Mouse (Mus musculus) right cerebral cortex, postnatal 14 days (tissue): Measurements from ENCODE around the gene Rpl9.

Source experiments
- DNase-seq: peaks from one replicate; pipeline ENCODE4 v3.0.0; 2022

Gene Rpl9

DNA sequence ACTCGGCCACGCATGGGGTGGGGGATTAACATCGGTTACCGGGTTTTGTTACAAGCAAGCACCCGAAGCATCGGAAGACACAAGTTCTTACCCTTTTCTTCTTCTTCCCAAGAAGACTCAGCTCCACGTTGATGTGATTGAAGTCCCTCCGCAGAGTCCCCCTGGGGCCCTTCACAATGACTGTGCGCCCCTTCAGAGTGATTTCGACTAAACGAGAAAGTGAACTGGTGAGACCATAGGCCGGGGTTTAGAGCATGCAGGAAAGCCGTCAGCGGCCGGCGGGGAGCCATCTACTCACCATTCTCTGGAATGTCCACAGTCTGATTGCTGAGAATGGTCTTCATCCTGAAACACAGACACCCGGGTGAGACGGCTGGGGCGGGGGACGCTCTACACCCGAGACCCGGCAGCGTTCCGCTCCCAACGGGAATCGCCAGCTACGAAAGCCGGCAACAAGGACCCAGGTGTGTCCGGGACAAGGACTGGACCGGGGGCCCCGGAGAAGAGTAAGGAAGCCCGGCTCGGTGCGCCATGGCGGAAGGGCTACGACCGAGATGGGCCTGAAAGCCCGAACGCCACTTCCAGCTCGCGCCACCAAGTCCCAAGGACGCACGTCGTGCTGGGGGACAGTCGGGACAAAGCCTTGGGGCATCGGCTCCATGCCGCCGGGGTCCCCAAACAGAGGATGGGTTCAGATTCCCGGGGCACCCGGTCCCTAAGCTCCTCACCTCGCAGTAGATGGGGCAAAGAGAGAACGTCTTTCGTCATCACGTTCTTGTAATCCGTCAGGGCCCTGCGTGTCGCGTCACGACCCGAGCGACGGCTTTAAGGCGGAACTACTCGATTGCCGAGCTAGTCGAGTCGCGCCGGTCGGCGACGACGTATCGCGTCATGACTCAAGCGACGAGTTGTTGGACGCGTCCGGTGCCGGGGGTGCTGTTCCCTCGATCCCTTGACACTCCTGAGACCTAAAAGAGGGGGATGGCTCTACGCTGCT, at the start of gene Rpl9, which contains the start of gene Lias:
TSS of gene Rpl9 (minus strand) at position 797 of the 997 bp plus-strand sequence.
TSS of gene Lias (plus strand) at position 850 of the 997 bp plus-strand sequence.
- peak; percentile 99 for DNase-seq

DNA sequence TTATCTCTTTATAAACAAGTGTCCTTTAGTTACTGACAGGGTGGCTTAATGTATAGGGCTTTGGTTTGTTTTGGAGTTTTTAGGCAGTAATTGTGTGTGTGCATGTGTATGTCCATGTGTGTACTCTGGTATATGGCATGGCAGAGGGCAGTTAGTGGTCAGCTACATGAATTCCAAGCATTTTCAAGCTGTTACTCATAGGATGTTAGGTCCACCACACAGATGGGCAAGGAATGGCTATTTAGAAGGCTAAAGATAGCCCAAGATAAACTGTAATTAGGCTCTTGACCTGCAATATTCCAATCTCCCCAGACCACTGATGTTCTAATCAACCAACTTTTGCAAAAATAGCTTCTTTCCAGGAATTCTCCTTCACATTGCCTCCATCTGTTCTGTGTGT, 46.8 kb upstream of the Rpl9 start:
- no peak for DNase-seq

DNA sequence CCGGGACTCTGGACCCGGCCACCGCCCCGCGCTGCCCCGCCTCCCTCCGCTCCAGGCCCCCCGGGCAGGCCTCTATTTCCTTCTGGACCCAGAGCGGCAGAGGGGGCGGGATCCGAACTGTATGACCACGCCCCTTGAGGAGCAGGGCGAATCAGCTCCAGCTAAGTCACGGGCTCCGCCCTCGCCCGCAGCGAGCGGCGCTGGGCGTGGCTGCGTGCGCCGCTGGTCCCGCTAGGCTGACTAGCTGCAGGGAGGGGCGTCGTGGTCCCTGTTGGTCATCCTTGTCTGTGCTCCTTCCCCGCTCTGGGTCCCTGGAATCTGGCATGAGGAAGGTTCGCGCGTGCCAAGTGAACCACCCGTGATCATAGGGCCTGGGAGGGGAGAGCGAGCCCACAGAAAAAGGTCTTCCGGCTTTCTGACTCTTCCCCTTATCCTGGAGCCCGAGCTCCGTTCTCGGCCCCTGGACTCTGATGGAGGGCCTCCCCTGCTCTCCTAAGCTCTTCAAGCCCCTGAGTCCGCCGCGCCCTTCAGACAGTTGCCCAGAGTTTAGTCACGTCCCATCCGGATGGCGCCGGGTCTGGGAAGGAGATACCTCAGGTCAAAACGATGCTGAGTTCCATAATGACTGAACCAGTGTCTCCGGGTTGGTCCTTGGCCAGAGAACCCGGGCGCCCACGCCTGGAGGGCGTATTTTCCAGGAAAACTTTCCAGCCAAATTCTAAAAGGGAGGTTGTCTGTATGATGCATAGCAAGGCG, 44.7 kb upstream of the Rpl9 start, which contains the start of gene Ugdh:
TSS of gene Ugdh (minus strand) at position 144 of the 756 bp plus-strand sequence.
- DNase-seq, result peak; percentile 92

DNA sequence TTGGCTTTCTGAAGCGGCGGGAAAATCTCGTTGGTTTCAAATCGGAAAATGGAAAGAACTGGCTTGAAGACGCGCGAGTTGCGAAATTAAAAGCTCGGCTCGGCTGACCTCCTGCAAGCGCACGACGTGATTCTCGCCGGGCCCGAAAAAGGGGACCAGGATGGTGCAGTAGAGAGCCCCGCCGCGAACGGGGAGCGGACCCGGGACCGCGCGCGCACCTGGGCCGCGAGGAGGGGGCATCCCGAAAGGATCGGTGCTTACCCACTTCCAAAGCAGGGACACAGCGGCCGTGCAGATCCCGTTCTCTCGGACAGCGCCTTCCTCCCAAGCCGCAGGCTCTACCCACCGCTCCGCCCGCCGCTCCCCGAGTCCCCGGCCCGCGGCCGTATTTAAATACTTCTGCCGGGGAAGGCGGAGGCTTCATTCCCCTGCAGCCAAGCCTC, 44.1 kb upstream of the Rpl9 start:
- no peak for DNase-seq

DNA sequence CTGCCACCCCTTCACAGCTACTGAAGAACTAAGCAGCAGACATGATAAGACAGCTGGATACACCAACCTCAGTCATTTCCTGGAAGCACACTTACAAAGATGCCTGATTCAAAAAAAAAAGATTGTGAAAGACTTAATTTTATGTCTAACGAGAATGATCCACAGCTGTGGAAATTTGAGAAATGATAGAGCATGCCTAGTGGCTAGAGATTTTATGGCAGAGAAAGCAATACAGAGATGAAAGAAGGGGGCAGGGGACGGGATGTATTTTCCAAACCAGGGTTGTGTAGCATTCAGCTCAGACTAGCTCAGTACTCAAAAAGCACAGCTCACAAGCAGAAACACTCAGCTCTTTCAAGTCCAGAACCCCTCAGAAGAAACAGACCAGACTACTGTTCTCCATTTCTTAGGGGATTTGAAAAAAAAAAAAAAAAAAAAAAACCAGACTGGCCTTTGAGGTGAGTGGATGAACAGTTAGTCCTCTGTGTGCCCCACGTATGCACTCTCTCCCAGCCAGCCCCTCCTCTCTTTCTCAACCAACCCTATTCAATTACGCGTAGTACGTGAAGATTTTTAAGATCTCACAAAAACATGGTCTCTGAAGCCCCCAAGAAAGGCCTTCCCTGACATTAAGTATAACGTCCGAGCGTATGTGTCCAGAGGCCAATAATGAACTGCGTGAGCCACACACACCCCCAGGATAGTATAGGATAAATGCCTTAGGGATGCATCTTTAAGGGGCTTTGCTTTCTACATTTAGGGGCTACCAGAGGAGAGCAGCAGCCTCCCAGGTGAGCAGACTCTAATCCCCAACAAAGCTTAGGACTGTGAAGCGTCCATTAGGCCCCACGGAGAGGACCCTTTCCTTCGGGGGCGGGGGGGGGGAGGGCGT, 43.5 kb upstream of the Rpl9 start:
- no peak for DNase-seq

DNA sequence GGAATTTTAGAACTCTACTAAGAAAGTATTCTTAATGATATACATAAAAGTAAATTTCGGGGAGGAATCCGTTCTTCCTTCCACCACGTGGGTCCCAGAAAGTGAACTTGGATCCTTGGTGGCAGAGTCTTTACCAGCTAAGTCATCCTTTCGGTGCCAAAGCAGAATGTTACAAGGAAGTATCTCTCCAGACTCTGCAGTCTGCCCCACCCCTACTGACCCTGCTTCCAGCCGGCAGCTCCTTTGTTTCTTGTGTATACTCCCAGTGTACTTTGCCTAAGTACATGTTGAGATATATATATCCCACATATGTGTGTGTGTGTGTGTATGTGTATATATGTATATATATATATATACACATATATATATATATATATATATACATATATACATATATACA, 38.2 kb upstream of the Rpl9 start:
- DNase-seq, result no peak

DNA sequence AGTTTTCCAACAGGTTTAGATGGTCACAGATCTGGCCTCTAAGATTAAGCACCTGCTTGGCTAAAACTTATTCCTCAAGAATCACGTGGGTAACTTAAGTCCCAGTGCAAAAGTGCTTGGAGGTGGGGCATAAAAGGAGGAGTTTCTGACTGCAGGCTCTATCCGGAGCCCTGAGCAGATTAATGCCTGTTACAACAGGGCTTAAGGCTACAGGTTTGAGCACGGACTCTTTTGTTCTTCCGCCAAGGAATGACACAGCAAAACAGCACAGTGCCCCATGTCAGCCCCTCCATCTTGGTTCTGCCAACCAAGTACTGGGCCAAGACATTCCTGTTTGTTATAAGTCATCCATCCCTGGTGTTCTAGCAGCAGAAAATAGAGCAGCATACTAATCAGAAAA, 37.1 kb upstream of the Rpl9 start:
- no peak for DNase-seq

DNA sequence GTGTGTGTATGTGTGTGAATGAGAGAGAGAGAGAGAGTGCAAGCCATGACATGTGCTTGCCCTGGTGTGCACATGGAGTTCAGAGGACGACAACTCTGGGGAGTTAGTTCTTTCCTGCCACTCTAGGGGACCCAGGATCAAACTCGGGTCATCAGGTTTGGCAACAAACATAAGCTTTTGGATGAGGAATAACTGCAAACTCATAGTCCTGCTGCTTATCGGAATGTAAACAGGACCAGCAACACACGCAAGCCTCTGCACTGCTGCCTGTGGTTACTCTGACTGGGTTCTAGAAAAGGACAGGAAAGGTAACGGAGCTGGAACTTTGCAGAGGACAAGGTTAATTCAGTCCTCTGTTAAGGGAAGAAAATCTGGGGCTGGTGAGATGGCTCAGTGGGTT, 34.0 kb upstream of the Rpl9 start:
- no peak for DNase-seq

DNA sequence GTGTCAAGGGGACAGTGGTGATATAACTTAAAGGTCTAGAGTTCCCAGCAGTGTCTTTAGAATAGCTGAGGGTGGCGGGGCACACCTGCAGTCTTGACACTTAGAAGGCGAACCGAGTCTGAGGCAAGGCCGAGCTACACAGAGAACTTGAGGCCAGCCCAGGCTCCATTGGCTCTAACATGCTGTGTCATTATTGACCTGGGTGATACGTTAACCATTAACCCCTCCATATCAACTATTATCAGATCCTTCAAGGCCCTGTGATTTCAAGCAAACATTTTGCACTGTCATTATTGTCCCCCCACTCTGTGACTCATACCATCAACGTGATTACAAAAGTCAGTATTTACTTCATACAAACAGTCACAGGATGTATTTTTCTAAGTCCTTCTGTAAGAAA, 33.0 kb upstream of the Rpl9 start:
- no peak for DNase-seq

DNA sequence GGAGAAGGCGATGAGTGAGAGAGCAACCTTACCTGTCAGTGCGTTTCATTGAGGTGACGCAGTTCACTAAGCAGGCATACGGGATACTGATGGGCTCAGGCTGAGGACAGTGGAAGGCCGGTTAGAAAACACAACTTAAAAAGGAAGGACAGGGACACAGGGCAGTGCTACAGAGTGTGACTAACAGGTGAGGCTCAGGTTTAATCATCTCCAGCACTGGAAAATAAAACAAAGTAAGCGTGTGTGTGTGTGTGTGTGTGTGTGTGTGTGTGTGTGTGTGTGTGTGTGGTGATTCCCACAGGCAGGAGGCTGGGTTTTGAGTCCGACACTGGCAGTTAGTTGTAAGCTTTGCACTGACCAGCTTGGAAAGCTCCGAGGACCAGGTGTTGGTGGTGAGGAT, 31.6 kb upstream of the Rpl9 start:
- DNase-seq, result no peak

DNA sequence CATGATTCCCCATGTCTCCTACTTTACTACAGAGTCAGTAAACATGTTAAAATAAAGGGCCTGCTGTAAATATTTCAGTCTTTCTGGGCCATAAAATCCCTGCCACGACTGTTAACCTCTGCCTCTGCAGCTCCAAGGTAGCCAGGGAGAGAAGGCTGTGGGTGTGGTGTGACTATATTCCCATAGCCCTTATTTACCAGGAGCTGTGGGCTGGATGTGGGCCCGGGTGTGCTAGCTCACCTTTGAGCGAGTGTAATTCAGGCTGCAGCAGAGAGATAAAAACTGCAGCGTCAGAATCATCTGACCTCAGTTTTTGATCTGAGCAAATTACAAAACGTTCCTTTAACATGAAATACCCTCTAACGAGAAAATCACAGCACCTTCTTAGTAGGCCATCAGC, 29.6 kb upstream of the Rpl9 start:
- DNase-seq, result no peak

DNA sequence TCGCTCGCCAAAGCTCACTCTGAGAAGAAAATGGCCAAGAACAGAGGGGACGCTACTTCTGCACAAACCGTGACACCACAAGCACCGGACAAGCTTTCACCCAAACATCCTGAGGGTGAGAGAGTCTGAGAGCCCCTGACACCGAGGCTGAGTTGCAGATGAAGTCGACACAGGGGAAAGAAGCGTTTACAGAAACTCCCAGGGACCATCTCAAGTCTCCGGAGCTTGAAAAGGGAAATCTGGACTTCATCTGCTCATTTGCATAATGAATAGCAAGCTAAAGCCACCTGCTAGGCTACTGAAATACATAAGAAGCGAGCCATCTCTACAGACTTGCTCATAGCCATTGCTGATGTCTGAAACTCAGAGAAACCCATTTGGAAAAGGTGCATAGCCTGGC, 27.9 kb upstream of the Rpl9 start:
- DNase-seq, result no peak

DNA sequence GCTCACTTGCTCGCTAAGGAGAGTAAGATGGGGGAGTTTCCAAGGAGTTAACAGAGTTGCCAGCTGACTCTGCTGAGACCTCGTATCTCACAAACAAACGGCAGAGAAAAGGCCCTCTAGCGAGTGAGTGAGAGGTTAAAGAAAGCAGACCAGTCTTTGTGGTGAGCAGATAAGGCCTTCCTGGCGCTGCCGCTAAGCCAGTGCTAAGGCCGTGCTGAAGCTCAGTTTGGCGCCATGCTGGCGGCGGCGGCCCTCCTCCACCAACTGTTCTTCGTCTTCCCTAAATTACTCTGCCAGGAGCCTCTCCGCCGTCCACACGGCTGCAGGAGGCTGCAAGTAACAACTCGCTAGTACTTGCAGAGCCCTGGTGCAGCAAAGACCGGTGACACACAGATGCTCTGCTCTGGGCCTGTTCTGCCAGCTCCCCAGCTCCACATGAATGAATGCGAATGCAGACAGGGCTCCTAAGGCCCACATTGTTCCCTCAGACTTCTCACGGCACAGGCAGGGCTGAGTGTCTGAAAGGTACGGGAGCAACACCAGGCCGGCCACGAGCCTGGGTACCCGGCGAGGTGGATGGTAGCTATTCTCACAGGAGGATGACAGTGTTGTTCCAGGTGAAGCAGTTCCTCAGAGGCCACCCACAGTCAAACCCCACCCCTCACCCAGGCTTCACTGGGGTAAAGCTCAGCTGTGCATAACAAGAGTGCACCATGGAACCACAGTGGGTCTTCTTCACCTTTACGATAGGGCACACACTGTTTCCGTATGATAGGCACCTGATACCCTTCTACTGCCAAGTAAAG, 24.6 kb upstream of the Rpl9 start:
- DNase-seq, result no peak

DNA sequence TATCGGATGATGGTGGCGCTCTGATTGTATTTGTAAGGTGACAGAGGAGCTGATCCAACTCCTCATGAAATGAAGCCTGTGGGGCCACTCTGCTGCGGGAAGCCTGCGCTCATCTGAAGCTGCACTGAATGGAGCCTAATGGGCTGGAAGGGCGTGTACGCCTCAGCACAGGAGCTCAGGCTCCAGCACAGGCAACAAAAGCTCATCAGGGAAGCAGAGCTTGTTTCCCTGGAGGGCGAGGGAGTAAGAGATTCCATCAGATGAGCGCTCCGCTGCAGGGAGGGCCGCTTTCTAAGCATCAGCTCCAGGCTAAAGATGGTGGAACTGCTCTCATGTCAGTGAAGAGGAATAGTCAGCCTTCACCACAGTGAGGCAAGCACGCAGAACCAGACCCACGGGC, 16.7 kb upstream of the Rpl9 start:
- no peak for DNase-seq

DNA sequence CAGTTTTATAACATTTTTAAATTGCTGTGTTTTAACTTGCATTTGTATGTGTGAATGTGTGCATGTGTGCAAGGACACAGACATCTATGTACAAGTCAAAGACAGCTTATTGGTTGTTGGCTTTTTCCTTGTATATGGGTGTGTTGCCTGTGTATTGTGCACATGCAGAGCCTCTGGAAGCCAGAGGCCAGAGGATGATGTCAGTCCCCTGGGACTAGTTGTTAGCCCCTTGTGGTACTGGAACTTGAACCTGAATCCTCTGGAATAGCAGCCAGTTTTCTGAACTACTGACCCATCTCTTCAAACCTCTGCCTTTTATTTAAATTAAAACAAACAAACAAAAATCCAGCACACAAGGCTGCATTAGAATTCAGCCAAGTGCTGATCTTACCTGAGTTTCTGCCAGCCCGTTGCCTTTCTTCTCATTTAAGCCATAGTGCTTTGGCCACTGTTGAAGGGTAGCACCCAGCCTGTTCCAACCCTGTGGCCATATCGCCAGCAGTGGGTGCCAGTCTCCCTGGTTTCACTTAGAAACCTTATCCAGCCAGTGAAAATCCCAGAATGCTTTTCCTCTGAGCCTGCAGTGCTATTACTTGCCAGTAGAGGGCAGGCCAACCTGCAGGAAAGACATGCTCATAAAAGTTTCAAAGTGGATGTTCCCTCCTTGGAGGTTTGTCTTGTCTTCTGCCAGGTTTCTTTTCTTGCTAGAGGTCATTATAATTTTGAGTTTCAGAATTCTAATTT, 10.2 kb upstream of the Rpl9 start:
- DNase-seq, result peak; percentile 76

DNA sequence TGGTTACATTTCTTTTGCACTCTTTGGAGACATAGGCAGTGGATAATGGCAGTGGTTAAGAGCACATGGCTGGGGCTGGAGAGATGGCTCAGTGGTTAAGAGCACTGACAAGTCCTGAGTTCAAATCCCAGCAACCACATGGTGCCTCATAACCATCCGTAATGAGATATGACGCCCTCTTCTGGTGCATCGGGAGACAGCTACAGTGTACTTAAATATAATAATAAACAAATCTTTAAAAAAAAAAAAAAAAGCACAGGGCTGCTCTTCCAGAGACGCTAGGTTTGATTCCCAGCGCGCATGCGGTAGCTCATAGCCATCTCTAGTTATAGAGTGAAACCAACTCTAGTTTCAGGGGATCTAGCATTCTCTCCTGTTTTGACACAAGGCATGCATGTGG, 3.2 kb upstream of the Rpl9 start:
- no peak for DNase-seq

DNA sequence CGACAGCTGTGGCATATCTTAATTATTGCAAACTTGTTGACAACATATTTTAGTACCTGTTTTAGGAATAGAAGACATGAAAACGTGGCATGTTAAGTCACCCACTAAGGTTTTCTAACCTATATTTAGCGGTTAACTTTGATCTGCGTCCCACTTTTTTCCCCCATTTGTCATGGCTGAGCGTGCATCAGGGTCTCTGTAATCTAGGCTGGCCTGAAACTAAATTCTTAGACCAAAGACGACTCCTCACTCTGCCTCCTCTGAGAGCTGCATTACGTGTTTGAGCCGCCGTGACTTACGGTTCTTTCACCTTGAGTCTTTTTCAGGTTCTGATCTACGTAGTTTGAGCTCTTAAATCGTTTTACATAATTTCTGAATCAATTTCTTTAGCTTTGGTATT, 509 bp upstream of the Rpl9 start:
- no peak for DNase-seq

DNA sequence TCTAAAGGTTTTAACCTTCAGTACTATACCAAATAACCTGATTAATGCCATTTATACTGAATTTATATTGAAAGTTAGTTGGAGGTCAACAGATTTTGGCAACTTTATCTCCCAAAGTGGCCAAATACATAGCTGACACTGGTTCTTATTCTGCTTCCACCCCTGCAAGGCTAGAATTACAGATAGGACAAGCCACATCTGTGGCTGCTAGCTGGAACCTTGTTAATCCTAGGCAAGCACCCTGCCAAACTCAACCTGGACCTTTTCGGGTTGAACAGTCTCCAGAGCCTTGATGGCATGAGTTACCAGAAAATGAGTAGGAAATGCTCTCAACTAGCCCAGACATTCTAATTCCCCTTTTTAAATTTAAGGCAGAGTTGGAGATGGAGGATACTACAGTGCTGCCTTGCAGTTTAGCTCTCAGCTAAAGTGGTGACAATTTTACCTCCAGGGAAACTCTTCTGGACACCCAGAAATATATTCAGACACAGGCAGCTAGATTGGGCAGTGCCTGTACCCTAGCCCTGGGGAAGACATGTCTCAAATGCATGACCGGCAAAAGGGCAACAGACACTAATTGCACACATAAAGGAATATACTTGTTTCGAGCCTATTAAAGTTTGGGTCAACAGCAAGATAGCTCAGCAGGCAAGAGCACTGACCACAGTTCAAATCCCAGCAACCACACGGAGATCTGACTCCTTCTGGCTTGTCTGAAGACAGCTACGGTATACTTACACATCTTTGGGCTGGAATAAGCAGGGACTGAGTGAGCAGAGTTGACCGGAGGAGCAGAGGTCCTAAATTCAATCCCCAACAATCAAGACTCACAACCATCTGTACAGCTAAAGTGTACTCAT, 4.0 kb downstream of the Rpl9 start:
- DNase-seq, result no peak

DNA sequence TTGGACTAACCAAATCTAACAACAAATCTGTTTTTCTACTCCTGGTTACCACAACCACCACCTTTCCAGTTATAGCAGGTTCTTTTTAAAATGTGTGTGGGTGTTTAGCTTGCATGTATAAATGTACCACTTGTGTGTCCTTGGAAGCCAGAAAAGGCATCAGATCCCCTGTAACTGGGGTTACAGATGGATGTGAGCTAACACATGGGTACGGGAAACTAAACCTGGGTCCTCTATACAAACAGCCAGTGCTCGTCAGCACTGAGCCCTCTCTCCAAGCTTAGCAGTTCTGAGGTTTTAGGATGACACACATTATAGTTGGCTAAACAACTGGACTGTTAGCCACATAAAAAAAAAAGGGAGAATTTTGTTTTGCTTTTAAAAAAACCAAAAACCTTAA, 5.5 kb downstream of the Rpl9 start:
- DNase-seq, result no peak

DNA sequence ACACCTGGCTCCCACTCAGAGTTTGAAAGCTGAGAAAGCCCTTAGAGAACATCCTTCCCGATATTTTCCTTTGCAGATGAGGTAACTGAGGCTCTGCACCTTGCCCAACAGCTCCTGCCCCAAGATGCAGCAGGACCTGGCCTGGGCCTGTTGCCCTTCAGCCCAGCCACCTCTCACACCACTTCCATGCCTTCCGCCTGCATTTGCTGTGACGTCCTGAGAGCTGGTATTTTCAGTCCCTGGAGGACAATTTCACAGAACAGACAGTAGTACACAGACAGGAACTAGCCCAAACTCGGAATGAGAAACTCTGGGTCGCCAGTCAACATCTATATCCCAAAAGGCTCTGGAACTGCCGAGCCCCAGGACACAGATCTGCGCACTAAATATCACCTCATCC, 16.5 kb downstream of the Rpl9 start:
- DNase-seq, result no peak
